ENCODE assay signal across 23 mouse cellular contexts in genomic region chr8:43603657-43604056, GRCm38 (mm10). TPM values are rescaled to one million over a fixed set of nuclear protein-coding genes. Genes with fewer than 3 reads are reported as not detected.
DNase-seq lines count a peak whose midpoint lies in the region; TF ChIP-seq lines count a peak whose summit lies in the region.
"Not testable (repeated sequence)": the region's sequence is repeated elsewhere in the genome, so short reads cannot be mapped to it uniquely, and the experiment has no call there.
"Had no signal": no experiment of that assay in that cellular context is flagged by ENCODE, and none has a peak within 500 bp of the region (broad histone marks: within the 10 kb centered on the region; RNA-seq: fewer than 3 reads in every experiment).

No protein-coding gene starts in this region.

- not testable (repeated sequence) for H3K36me3 ChIP-seq in E14TG2a.4 (ENCODE audit: insufficient read depth, low read length); ES-Bruce4 (ENCODE audit: control insufficient read depth, insufficient read depth, low read length, poor library complexity, severe bottlenecking); ES-E14 (ENCODE audit: control insufficient read depth, insufficient read depth, low read length, poor library complexity, severe bottlenecking)

- TF ChIP-seq EP300 in ES-Bruce4 (IDR thresholded peaks at IDR 0.05; ENCODE audit: insufficient read depth, low read depth, low read length): not testable (repeated sequence)

- TF ChIP-seq CTCF in E14TG2a.4 (conservative IDR thresholded peaks at IDR 0.05; ENCODE audit: low read length); ES-Bruce4 (IDR thresholded peaks at IDR 0.05; ENCODE audit: low read depth, low read length): not testable (repeated sequence)

- H3K4me3 ChIP-seq in E14TG2a.4 (replicated peaks; ENCODE audit: low read length): peak overlapping the region; percentile 79
- H3K4me3 ChIP-seq in ES-Bruce4 (ENCODE audit: low read depth, low read length): peak overlapping the region; percentile 87
- peak overlapping the region; percentile 65 to 74 for H3K4me3 ChIP-seq in ES-E14 (ENCODE audit: insufficient read depth in 1 of 2, low read depth in 1 of 2, low read length in 2 of 2, poor library complexity in 1 of 2, severe bottlenecking in 1 of 2)

- not testable (repeated sequence) for H3K4me1 ChIP-seq in E14TG2a.4 (replicated peaks; ENCODE audit: low read depth, low read length); ES-Bruce4 (ENCODE audit: control insufficient read depth, insufficient read depth, low read length); ES-E14 (ENCODE audit: control insufficient read depth in 2 of 2, insufficient read depth in 2 of 2, low read length in 2 of 2, poor library complexity in 1 of 2)

- DNase-seq in ES-CJ7 (ENCODE audit: low read depth, low spot score) (peak; percentile 63), R1 (ENCODE audit: low read depth, low spot score) (peak; percentile 57), ZHBTc4 (ENCODE audit: low read depth, low spot score) (peak; percentile 62)
- not testable (repeated sequence) for DNase-seq in ES-E14 (ENCODE audit: low read depth, low spot score)

- not testable (repeated sequence) for H3K9me3 ChIP-seq in E14TG2a.4 (ENCODE audit: low read length); ES-Bruce4 (replicated peaks; ENCODE audit: control insufficient read depth, insufficient read depth, low read length, poor library complexity, severe bottlenecking); ES-E14 (ENCODE audit: control insufficient read depth, insufficient read depth, low read depth, low read length)

- H3K9ac ChIP-seq in ES-Bruce4 (ENCODE audit: low read depth, poor library complexity, severe bottlenecking) (peak overlapping the region; percentile 80), ES-E14 (ENCODE audit: insufficient read depth, low read depth, low read length, poor library complexity, severe bottlenecking) (peak overlapping the region; percentile 90)

- H3K27me3 ChIP-seq in E14TG2a.4 (ENCODE audit: insufficient read depth, low read length); ES-Bruce4 (ENCODE audit: control insufficient read depth, insufficient read depth, low read length, poor library complexity, severe bottlenecking): not testable (repeated sequence)

- TF ChIP-seq POLR2A in ES-Bruce4 (IDR thresholded peaks at IDR 0.05; ENCODE audit: insufficient read depth, low read length): not testable (repeated sequence)

- not testable (repeated sequence) for H3K27ac ChIP-seq in ES-Bruce4 (ENCODE audit: insufficient read depth, low read length); ES-E14 (ENCODE audit: insufficient read depth, low read depth, low read length, poor library complexity, severe bottlenecking)

- in situ Hi-C loops in ES-E14 (cut with MboI; ENCODE audit: low sequenced_read_pairs in 2 of 2, unreplicated experiment in 2 of 2): not testable (repeated sequence)

TF ChIP-seq in ES-E14, 5 proteins besides CTCF, POLR2A, EP300 and RAD21:
- peak; percentile 87 for TF ChIP-seq CHD2 (IDR thresholded peaks at IDR 0.05; ENCODE audit: low read depth, low read length)
- peak; percentile 37; the same call in 1 of the 2 replicates for TF ChIP-seq ZNF384 (IDR thresholded peaks at IDR 0.05; ENCODE audit: low read depth, low read length)

RNA-seq across cellular contexts. Expression of gene Gm5346, which starts 23.4 kb away (rescaled TPM):
- not detected in 2 replicates for polyA plus RNA-seq in ES-Bruce4 (2011; ENCODE audit: insufficient read depth, insufficient read length, low read depth, missing spikeins)
- total RNA-seq in ES-E14 (2012; rRNA removed): not detected in 2 replicates
- total RNA-seq: adrenal gland, adult 18-20 months; adrenal gland, adult 2 months; adrenal gland, adult 8-10 months; adrenal gland, postnatal 10 days; adrenal gland, postnatal 14 days; adrenal gland, postnatal 25 days; adrenal gland, postnatal 36 days; adrenal gland, postnatal 4 days; CH12.LX; G1E; MEL had no signal
- polyA plus RNA-seq: activated CD4-positive, CD25-positive, alpha-beta regulatory T cell, adult 4 months; adrenal gland, adult 2 months; brain, embryonic 14.5 days; C2C12; CD4-positive, CD25-positive, alpha-beta regulatory T cell, adult 4 months; cerebellum, adult 2 months; G1E; Patski had no signal

RNA-seq across cellular contexts. Expression of gene Adam26a, which starts 27.1 kb away (rescaled TPM):
- not detected in 2 replicates for polyA plus RNA-seq in ES-Bruce4 (2011; ENCODE audit: insufficient read depth, insufficient read length, low read depth, missing spikeins)
- not detected in 2 replicates for total RNA-seq in ES-E14 (2012; rRNA removed)
- total RNA-seq: adrenal gland, adult 18-20 months; adrenal gland, adult 2 months; adrenal gland, adult 8-10 months; adrenal gland, postnatal 10 days; adrenal gland, postnatal 14 days; adrenal gland, postnatal 25 days; adrenal gland, postnatal 36 days; adrenal gland, postnatal 4 days; CH12.LX; G1E; MEL had no signal
- polyA plus RNA-seq: activated CD4-positive, CD25-positive, alpha-beta regulatory T cell, adult 4 months; adrenal gland, adult 2 months; brain, embryonic 14.5 days; C2C12; CD4-positive, CD25-positive, alpha-beta regulatory T cell, adult 4 months; cerebellum, adult 2 months; G1E; Patski had no signal
